Mouse (Mus musculus) thymus, adult 2 months (tissue): ENCODE measurements at regions not wholly inside any gene's neighbourhood (a gene's known extent, or its start where the extent isn't known, plus 50 kb on each side); places are given as distances from the start of the nearest gene placed in this dataset.

Experiments
- DNase-seq: peaks from one replicate; pipeline ENCODE4 v3.0.0; 2021
- H3K27ac ChIP-seq: fragments of 200-500 bp; 2 replicates; pipeline ENCODE4 v1.5.1; 2012; ENCODE audit warnings: low read length, control low read depth; ENCODE audit not compliant: control insufficient read depth, insufficient read depth
- H3K27me3 ChIP-seq: fragments of 200-500 bp; 2 replicates; pipeline ENCODE4 v1.6.1; 2012; ENCODE audit warnings: mild to moderate bottlenecking, low read length, moderate library complexity, mixed read lengths; ENCODE audit not compliant: control insufficient read depth, insufficient read depth
- H3K36me3 ChIP-seq: fragments of 200-500 bp; 2 replicates; pipeline ENCODE4 v1.6.1; 2012; ENCODE audit warnings: mild to moderate bottlenecking, low read length, moderate library complexity; ENCODE audit not compliant: control insufficient read depth, insufficient read depth
- H3K4me1 ChIP-seq: fragments of 200-500 bp; replicated peaks from 2 replicates; pipeline ENCODE4 v1.6.1; 2012; ENCODE audit warnings: low read length; ENCODE audit not compliant: control insufficient read depth, insufficient read depth
- H3K4me3 ChIP-seq: fragments of 200-500 bp; 2 replicates; pipeline ENCODE4 v1.5.1; 2012; ENCODE audit warnings: mild to moderate bottlenecking, low read length, control low read depth, moderate library complexity; ENCODE audit not compliant: control insufficient read depth, insufficient read depth
- CTCF ChIP-seq: fragments of 200-500 bp; IDR thresholded peaks from 2 replicates; pipeline ENCODE4 v1.5.1; 2012; ENCODE audit warnings: mild to moderate bottlenecking, control low read depth, low read length, moderate library complexity, borderline replicate concordance; ENCODE audit not compliant: control insufficient read depth, poor library complexity, insufficient read depth; ENCODE audit errors: extremely low read depth
- POLR2A ChIP-seq: fragments of 200-500 bp; IDR thresholded peaks from 2 replicates; pipeline ENCODE4 v1.6.1; 2012; ENCODE audit warnings: mild to moderate bottlenecking, low read length, control low read depth, moderate library complexity; ENCODE audit not compliant: control insufficient read depth, poor library complexity, insufficient read depth; ENCODE audit errors: extremely low read depth
- WGBS: fragments of 180-500 bp; shearing (Covaris S2); methylation state at CpG from one replicate; pipeline ENCODE4 v1.1.7; 2018; 5-methylcytosine and 5-hydroxymethylcytosine counted together

GRCm38 (mm10) chr8:116320014-116320680, 184.6 kb upstream of the Dynlrb2 start:
- no peaks in the 10 kb centered on the region for H3K4me1 ChIP-seq
- H3K27ac ChIP-seq: no peak overlapping the region
- 96% methylated on average over 13 of the region's 13 CpGs for WGBS
- no peaks in the 10 kb centered on the region for H3K27me3 ChIP-seq
- H3K4me3 ChIP-seq: no peak overlapping the region
- H3K36me3 ChIP-seq: no peaks in the 10 kb centered on the region
- no peak for DNase-seq
- TF ChIP-seq CTCF (no peak), POLR2A (no peak)

- TF ChIP-seq POLR2A (no peak), CTCF (no peak)
- Histone ChIP-seq H3K4me3 (no peak overlapping the region), H3K4me1 (no peaks in the 10 kb centered on the region), H3K36me3 (no peaks in the 10 kb centered on the region), H3K27ac (no peak overlapping the region), H3K27me3 (no peaks in the 10 kb centered on the region)
- DNase-seq: no peak
- WGBS: 89% methylated on average over 5 of the region's 5 CpGs
Observed at GRCm38 (mm10) chr8:116315410-116315809, 189.4 kb upstream of the Dynlrb2 start.

DNA sequence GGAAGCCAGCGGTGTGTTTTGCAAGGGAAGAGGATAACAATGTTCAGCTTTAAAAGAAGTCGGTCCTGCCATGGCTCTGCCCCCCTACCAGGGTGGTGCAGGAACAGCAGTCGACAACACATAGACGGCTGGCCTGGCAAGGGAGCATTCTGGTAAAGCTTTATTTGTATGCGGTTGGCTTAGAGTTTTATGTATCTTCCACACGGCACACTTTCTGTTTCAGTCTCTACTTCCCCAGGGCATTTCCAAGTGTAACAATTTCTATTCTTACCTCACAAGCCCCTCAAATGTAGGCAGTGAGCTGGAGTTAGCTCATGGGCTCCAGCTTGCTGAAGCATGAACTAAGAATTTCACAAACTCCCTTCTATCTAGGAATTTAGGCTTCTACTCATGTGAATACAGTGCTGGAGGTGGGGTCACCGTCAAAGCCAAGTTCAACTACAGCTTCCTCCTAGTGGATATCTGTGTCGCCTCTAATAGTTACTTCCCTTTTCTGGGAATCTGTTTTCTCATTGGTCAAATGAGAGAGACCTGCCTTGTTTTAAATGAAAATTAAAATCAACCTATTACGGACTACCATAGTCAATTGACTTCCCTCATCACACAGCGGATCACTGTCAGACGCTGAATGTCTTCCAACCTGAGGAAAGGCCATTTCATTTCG, 190.2 kb upstream of the Dynlrb2 start:
- Histone ChIP-seq H3K4me3 (no peak overlapping the region), H3K27ac (no peak overlapping the region), H3K4me1 (no peaks in the 10 kb centered on the region), H3K36me3 (no peaks in the 10 kb centered on the region), H3K27me3 (no peaks in the 10 kb centered on the region)
- DNase-seq: no peak
- no peak for TF ChIP-seq POLR2A
- TF ChIP-seq CTCF: no peak
- 53% methylated on average over 12 of the region's 12 CpGs for WGBS

DNA sequence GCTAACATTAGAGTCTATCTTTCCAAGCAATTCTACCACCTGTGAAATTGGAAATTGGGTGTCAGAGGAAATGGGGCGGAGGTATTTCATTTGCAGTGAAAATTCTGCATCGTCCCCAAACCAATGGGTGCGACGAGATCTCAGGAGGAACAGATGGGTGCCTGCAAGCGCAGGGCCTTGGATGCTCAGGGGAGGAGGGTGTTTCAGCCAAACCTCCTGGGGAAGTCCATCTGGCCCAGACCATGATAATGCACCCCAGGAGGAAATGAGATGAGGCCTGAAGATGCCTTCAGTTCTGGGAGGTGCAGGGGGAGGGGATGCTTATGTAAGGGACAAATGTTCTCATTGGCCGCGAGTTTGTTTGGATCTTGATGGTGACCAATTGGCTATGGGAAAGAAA, 205.9 kb upstream of the Dynlrb2 start:
- Histone ChIP-seq H3K4me3 (no peak overlapping the region), H3K36me3 (no peaks in the 10 kb centered on the region), H3K27me3 (no peaks in the 10 kb centered on the region), H3K27ac (no peak overlapping the region), H3K4me1 (no peaks in the 10 kb centered on the region)
- WGBS: 96% methylated on average over 7 of the region's 7 CpGs
- DNase-seq: no peak
- no peak for TF ChIP-seq CTCF
- no peak for TF ChIP-seq POLR2A

DNA sequence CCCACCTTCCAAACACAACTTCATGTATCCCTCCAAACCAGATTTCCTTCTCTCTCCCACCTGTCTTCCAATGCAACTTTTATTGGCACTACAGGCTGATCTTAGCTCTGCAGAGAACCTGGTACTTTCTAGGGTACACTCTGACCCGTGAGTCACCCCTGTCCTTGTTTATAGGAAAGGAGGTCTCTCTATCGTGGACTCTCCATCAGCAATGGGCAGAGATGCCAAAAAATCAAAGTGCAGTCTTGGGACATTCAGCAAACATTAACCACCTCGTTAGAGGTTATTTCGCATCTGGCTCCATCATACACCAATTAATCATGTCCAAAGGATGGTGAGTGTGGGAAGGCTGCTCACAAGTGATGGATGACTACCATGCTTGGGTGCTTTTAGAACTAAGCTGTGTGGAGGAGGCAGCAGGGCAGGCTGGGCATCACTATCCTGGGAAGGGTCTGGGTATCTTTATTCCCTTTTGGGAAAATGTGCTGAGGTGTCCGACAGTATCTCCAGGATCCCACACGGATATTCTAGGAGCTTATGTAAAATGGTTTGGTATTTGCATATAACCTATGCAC, 214.0 kb upstream of the Dynlrb2 start:
- no peaks in the 10 kb centered on the region for H3K36me3 ChIP-seq
- no peaks in the 10 kb centered on the region for H3K4me1 ChIP-seq
- H3K27ac ChIP-seq: no peak overlapping the region
- TF ChIP-seq CTCF: no peak
- no peak for TF ChIP-seq POLR2A
- no peaks in the 10 kb centered on the region for H3K27me3 ChIP-seq
- no peak for DNase-seq
- H3K4me3 ChIP-seq: no peak overlapping the region
- 93% methylated on average over 6 of the region's 6 CpGs for WGBS

DNA sequence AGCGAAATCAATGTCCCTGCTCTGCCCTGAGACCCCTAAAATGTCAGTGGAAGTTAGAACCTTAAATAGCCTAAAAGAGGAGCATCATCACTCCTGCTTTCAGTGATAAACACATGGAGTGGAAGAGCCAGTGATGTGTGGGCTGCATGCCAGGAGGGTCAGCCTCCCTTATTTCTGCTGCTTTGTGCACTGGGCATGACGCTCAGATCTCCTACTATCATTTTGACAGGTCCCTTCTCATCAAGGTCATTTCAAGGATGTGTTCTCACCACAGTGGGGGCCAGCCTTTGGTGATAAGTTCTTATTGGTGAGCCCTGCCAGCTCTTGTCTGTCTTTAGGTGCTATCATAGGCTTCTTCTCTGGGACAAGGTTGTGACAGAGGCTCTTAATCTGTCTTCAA, 215.5 kb upstream of the Dynlrb2 start:
- TF ChIP-seq POLR2A: no peak
- no peak for TF ChIP-seq CTCF
- H3K36me3 ChIP-seq: no peaks in the 10 kb centered on the region
- WGBS: 91% methylated on average over 2 of the region's 2 CpGs
- H3K4me1 ChIP-seq: no peaks in the 10 kb centered on the region
- DNase-seq: no peak
- no peak overlapping the region for H3K27ac ChIP-seq
- H3K27me3 ChIP-seq: no peaks in the 10 kb centered on the region
- no peak overlapping the region for H3K4me3 ChIP-seq

GRCm38 (mm10) chr8:116283990-116284389, 220.8 kb upstream of the Dynlrb2 start:
- no peak for TF ChIP-seq CTCF
- Histone ChIP-seq H3K4me3 (no peak overlapping the region), H3K27ac (no peak overlapping the region), H3K27me3 (no peaks in the 10 kb centered on the region), H3K36me3 (no peaks in the 10 kb centered on the region), H3K4me1 (no peaks in the 10 kb centered on the region)
- DNase-seq: no peak
- WGBS: 77% methylated on average over 2 of the region's 3 CpGs
